Comparison of ENCODE assay signal across 17 mouse cellular contexts in genomic region chr2:165096367-165096766, GRCm38 (mm10). TPM values are rescaled to one million over a fixed set of nuclear protein-coding genes. Genes with fewer than 3 reads are reported as not detected.
DNase-seq lines count a peak whose midpoint lies in the region; ATAC-seq lines count a peak whose summit lies in the region.
"Had no signal": no experiment of that assay in that cellular context is flagged by ENCODE, and none has a peak within 500 bp of the region (broad histone marks: within the 10 kb centered on the region; RNA-seq: fewer than 3 reads in every experiment).

No protein-coding gene starts in this region.

- peak; percentile 52 to 54 for DNase-seq in right cerebral cortex, postnatal 10 days (ENCODE audit: low spot score in 2 of 2)
- no peak for DNase-seq in right cerebral cortex, postnatal 25 days
- DNase-seq in forelimb bud, embryonic 11.5 days (ENCODE audit: low read depth, low spot score), result peak; percentile 52
- no peak for DNase-seq in kidney, adult 11 months
- no peak for DNase-seq in frontal cortex, postnatal 25 days (ENCODE audit: low spot score in 2 of 2)
- no peak for DNase-seq in urinary bladder, postnatal 14 days (ENCODE audit: low spot score)
- DNase-seq in kidney, adult 9 months, result no peak
- DNase-seq: kidney, postnatal 4 days; thymus, postnatal 4 days had no signal

- H3K9me3 ChIP-seq in midbrain, embryonic 12.5 days, result no peaks in the 10 kb centered on the region
- H3K9me3 ChIP-seq: heart, embryonic 13.5 days; liver, embryonic 15.5 days; stomach, embryonic 15.5 days had no signal

- peak overlapping the region; percentile 35 for H3K27ac ChIP-seq in midbrain, embryonic 12.5 days (replicated peaks)
- H3K27ac ChIP-seq: heart, embryonic 13.5 days; left cerebral cortex, adult 2 months; liver, embryonic 15.5 days; macrophage; stomach, embryonic 15.5 days had no signal

- H3K27me3 ChIP-seq in midbrain, embryonic 12.5 days, result peaks cover 49% of the 10 kb centered on the region

- no peak overlapping the region for H3K4me2 ChIP-seq in midbrain, embryonic 12.5 days (replicated peaks)
- H3K4me2 ChIP-seq: heart, embryonic 13.5 days; liver, embryonic 15.5 days; stomach, embryonic 15.5 days had no signal

- 34% methylated on average over 10 of the region's 10 CpGs for WGBS in midbrain, embryonic 12.5 days

- ATAC-seq in midbrain, embryonic 12.5 days (ENCODE audit: low FRiP score, low read depth), result 0 out of 2 replicates have a peak, but pooled peaks have one; percentile 52
- ATAC-seq: activated CD4-positive, CD25-positive, alpha-beta regulatory T cell, adult 4 months had no signal

- H3K4me3 ChIP-seq in midbrain, embryonic 12.5 days, result no peak overlapping the region
- H3K4me3 ChIP-seq: heart, embryonic 13.5 days; left cerebral cortex, adult 2 months; liver, embryonic 15.5 days; stomach, embryonic 15.5 days had no signal

- H3K4me1 ChIP-seq in midbrain, embryonic 12.5 days, result peaks cover 42% of the 10 kb centered on the region
- H3K4me1 ChIP-seq: liver, embryonic 15.5 days; stomach, embryonic 15.5 days had no signal

- H3K36me3 ChIP-seq in midbrain, embryonic 12.5 days, result no peaks in the 10 kb centered on the region
- H3K36me3 ChIP-seq: heart, embryonic 13.5 days; liver, embryonic 15.5 days; stomach, embryonic 15.5 days had no signal

- no peak overlapping the region for H3K9ac ChIP-seq in midbrain, embryonic 12.5 days (replicated peaks)
- H3K9ac ChIP-seq: heart, embryonic 13.5 days; liver, embryonic 15.5 days; stomach, embryonic 15.5 days had no signal

RNA-seq across cellular contexts. Expression of gene 1700025C18Rik, which starts 5.8 kb away (rescaled TPM):
- polyA plus RNA-seq in midbrain, embryonic 12.5 days (2016; fragmentation: Nextera tagmentation; extraction: Ambion mirVana), result not detected in 2 replicates
- polyA plus RNA-seq: activated CD4-positive, CD25-positive, alpha-beta regulatory T cell, adult 4 months; C2C12; heart, embryonic 13.5 days; liver, embryonic 15.5 days; macrophage; stomach, embryonic 15.5 days had no signal

RNA-seq across cellular contexts. Expression of gene Cd40, which starts 40.9 kb away (rescaled TPM):
- 4.8 and 6.8 TPM in 2 replicates for polyA plus RNA-seq in midbrain, embryonic 12.5 days (2016; fragmentation: Nextera tagmentation; extraction: Ambion mirVana)

Comparison
In these comparisons a context has a peak if more than half of its experiments do, and no peak if none do; other contexts are left out.
1. DNase-seq: peak in right cerebral cortex, postnatal 10 days (2 of 2) and forelimb bud, embryonic 11.5 days (single experiment); none in right cerebral cortex, postnatal 25 days (single experiment), kidney, adult 11 months (single experiment), frontal cortex, postnatal 25 days (0 of 2), urinary bladder, postnatal 14 days (single experiment) and kidney, adult 9 months (single experiment).